Mouse (Mus musculus): ENCODE results near the gene Mrpl50. TPM values are rescaled to one million over a fixed set of nuclear protein-coding genes. Genes with fewer than 3 reads are reported as not detected.
"Not testable (repeated sequence)": the region's sequence is repeated elsewhere in the genome, so short reads cannot be mapped to it uniquely, and the experiment has no call there.

Mrpl50 gene
- polyA plus RNA-seq, 1 experiment from 2014 or later = 54.4 TPM

DNA sequence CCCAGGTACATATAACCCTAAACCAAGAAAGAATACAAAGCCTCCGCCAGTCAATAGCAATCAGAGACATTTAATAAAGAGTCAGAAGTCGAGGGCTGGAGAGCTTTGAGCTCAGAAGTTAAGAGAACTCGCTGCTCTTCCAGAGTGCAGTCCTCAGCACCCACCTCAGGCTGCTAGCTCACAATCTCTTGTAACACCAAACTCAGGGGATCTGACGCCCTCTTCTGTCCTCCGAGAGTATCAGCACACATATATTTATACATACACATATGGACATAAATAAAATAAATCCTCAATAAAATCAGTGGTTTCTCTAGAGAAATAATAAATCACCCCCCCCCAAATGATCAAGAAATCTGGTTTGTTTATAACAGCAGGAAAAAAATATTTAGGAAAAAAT, 1.4 kb downstream of the Mrpl50 start:
- H3K4me1 ChIP-seq (ENCODE audit: control insufficient read depth, low read depth, low read length) = peaks cover 12% of the 10 kb centered on the region
- H3K27ac ChIP-seq (ENCODE audit: low read length) = no peak overlapping the region
- H3K27me3 ChIP-seq (ENCODE audit: control insufficient read depth, insufficient read depth, low read depth, low read length) = no peaks in the 10 kb centered on the region
- H3K4me3 ChIP-seq (ENCODE audit: low read depth, low read length) = peak overlapping the region; percentile 25
- H3K9ac ChIP-seq (ENCODE audit: low read depth, low read length) = no peak overlapping the region
- peak overlapping the region; percentile 40 for H3K4me2 ChIP-seq (ENCODE audit: low read depth, low read length)
- ATAC-seq (ENCODE audit: low read depth) = no peak
- H3K36me3 ChIP-seq (ENCODE audit: control insufficient read depth, insufficient read depth) = peaks cover 13% of the 10 kb centered on the region
- WGBS (ENCODE audit: insufficient replicate concordance) = 67% methylated on average over 5 of the region's 5 CpGs
- H3K9me3 ChIP-seq (replicated peaks; ENCODE audit: control insufficient read depth, low read length) = no peaks in the 10 kb centered on the region

- WGBS (ENCODE audit: insufficient replicate concordance) = 91% methylated on average over 6 of the region's 6 CpGs
- Histone ChIP-seq H3K9ac (ENCODE audit: low read depth, low read length) (no peak overlapping the region), H3K9me3 (replicated peaks; ENCODE audit: control insufficient read depth, low read length) (no peaks in the 10 kb centered on the region), H3K36me3 (ENCODE audit: control insufficient read depth, insufficient read depth) (peaks cover 19% of the 10 kb centered on the region), H3K4me3 (ENCODE audit: low read depth, low read length) (no peak overlapping the region), H3K4me1 (ENCODE audit: control insufficient read depth, low read depth, low read length) (peaks cover 6% of the 10 kb centered on the region), H3K4me2 (ENCODE audit: low read depth, low read length) (no peak overlapping the region), H3K27ac (ENCODE audit: low read length) (no peak overlapping the region), H3K27me3 (ENCODE audit: control insufficient read depth, insufficient read depth, low read depth, low read length) (no peaks in the 10 kb centered on the region)
- no peak for ATAC-seq (ENCODE audit: low read depth)
These were observed 6.5 kb downstream of the Mrpl50 start for GRCm38 (mm10) chr4:49514441-49514840.

GRCm38 (mm10) chr4:49512636-49513035, 8.3 kb downstream of the Mrpl50 start:
- WGBS (ENCODE audit: insufficient replicate concordance) = 85% methylated on average over 4 of the region's 4 CpGs

GRCm38 (mm10) chr4:49510236-49510835, 10.6 kb downstream of the Mrpl50 start:
- 63% methylated on average over 1 of the region's 1 CpGs for WGBS (ENCODE audit: insufficient replicate concordance)
- not testable (repeated sequence) for H3K9ac ChIP-seq (ENCODE audit: low read depth, low read length); H3K4me3 ChIP-seq (ENCODE audit: low read depth, low read length); H3K4me1 ChIP-seq (ENCODE audit: control insufficient read depth, low read depth, low read length); H3K9me3 ChIP-seq (replicated peaks; ENCODE audit: control insufficient read depth, low read length); H3K27me3 ChIP-seq (ENCODE audit: control insufficient read depth, insufficient read depth, low read depth, low read length); H3K4me2 ChIP-seq (ENCODE audit: low read depth, low read length)
- H3K36me3 ChIP-seq (ENCODE audit: control insufficient read depth, insufficient read depth) = peaks cover 15% of the 10 kb centered on the region
- ATAC-seq (ENCODE audit: low read depth) = peak; percentile 77
- H3K27ac ChIP-seq (ENCODE audit: low read length) = peak overlapping the region; percentile 69

More at GRCm38 (mm10) chr4:49512636-49513035, 8.3 kb downstream of the Mrpl50 start:
- Histone ChIP-seq H3K27ac (ENCODE audit: low read length) (no peak overlapping the region), H3K4me3 (ENCODE audit: low read depth, low read length) (no peak overlapping the region), H3K4me2 (ENCODE audit: low read depth, low read length) (no peak overlapping the region), H3K27me3 (ENCODE audit: control insufficient read depth, insufficient read depth, low read depth, low read length) (no peaks in the 10 kb centered on the region), H3K4me1 (ENCODE audit: control insufficient read depth, low read depth, low read length) (no peaks in the 10 kb centered on the region; the same call in 1 of the 2 replicates), H3K9me3 (replicated peaks; ENCODE audit: control insufficient read depth, low read length) (no peaks in the 10 kb centered on the region), H3K9ac (ENCODE audit: low read depth, low read length) (no peak overlapping the region), H3K36me3 (ENCODE audit: control insufficient read depth, insufficient read depth) (peaks cover 15% of the 10 kb centered on the region)
- ATAC-seq (ENCODE audit: low read depth) = no peak

GRCm38 (mm10) chr4:49509183-49509582, 11.7 kb downstream of the Mrpl50 start:
- Histone ChIP-seq H3K27ac (ENCODE audit: low read length) (no peak overlapping the region), H3K4me1 (ENCODE audit: control insufficient read depth, low read depth, low read length) (0 out of 2 replicates have a peak, but pooled peaks cover 3% of the 10 kb centered on the region), H3K4me3 (ENCODE audit: low read depth, low read length) (no peak overlapping the region), H3K4me2 (ENCODE audit: low read depth, low read length) (no peak overlapping the region), H3K27me3 (ENCODE audit: control insufficient read depth, insufficient read depth, low read depth, low read length) (no peaks in the 10 kb centered on the region), H3K9ac (ENCODE audit: low read depth, low read length) (no peak overlapping the region), H3K9me3 (replicated peaks; ENCODE audit: control insufficient read depth, low read length) (no peaks in the 10 kb centered on the region), H3K36me3 (ENCODE audit: control insufficient read depth, insufficient read depth) (peaks cover 9% of the 10 kb centered on the region)
- peak; percentile 61 for ATAC-seq (ENCODE audit: low read depth)
- whole genome bisulfite sequencing (ENCODE audit: insufficient replicate concordance) = 62% methylated on average over 2 of the region's 2 CpGs

- no peak within 1 kb of the TSS for H3K9ac ChIP-seq (ENCODE audit: low read depth, low read length)
- peaks cover 3% of the 10 kb centered on the region; the same call in 1 of the 2 replicates for H3K4me1 ChIP-seq (ENCODE audit: control insufficient read depth, low read depth, low read length)
- WGBS (ENCODE audit: insufficient replicate concordance) = 44% methylated on average over 3 of the region's 3 CpGs
- H3K4me2 ChIP-seq (ENCODE audit: low read depth, low read length) = no peak within 1 kb of the TSS
- ATAC-seq (ENCODE audit: low read depth) = no peak
- no peaks in the 10 kb centered on the region for H3K9me3 ChIP-seq (replicated peaks; ENCODE audit: control insufficient read depth, low read length)
- H3K36me3 ChIP-seq (ENCODE audit: control insufficient read depth, insufficient read depth) = no peaks in the 10 kb centered on the region
- no peaks in the 10 kb centered on the region for H3K27me3 ChIP-seq (ENCODE audit: control insufficient read depth, insufficient read depth, low read depth, low read length)
- H3K4me3 ChIP-seq (ENCODE audit: low read depth, low read length) = no peak within 1 kb of the TSS
- peak within 1 kb of the TSS; percentile 28; the same call in 1 of the 2 replicates for H3K27ac ChIP-seq (ENCODE audit: low read length)
These were observed 14.5 kb downstream of the Mrpl50 start, which contains the start of gene Baat for GRCm38 (mm10) chr4:49506386-49506785. TSS of gene Baat (minus strand) at chr4:49506557.

DNA sequence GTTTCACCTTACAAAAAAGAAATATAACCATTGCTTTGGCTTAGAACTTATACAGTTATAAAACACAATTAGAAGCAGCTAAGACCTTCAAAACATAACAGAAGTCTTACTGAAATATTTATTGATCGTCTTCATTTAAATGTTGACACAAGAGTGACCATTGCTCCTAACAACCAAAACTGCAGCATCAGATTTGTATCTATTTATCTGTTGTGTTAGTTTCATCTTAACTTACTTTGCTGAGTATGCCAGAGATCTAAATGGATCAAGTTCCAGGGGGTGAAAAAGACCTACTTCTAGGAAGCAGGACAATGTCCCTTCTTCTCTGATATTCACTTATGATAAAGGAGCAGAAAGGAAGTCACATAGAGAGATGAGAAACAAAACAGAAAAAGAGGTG, 17.3 kb downstream of the Mrpl50 start:
- H3K36me3 ChIP-seq (ENCODE audit: control insufficient read depth, insufficient read depth) = no peaks in the 10 kb centered on the region
- WGBS (ENCODE audit: insufficient replicate concordance) = 47% methylated on average over 1 of the region's 1 CpGs
- ATAC-seq (ENCODE audit: low read depth) = no peak
- no peak overlapping the region for H3K9ac ChIP-seq (ENCODE audit: low read depth, low read length)
- H3K4me2 ChIP-seq (ENCODE audit: low read depth, low read length) = no peak overlapping the region
- no peak overlapping the region for H3K4me3 ChIP-seq (ENCODE audit: low read depth, low read length)
- H3K9me3 ChIP-seq (replicated peaks; ENCODE audit: control insufficient read depth, low read length) = no peaks in the 10 kb centered on the region
- peaks cover 3% of the 10 kb centered on the region; the same call in 1 of the 2 replicates for H3K4me1 ChIP-seq (ENCODE audit: control insufficient read depth, low read depth, low read length)
- no peaks in the 10 kb centered on the region for H3K27me3 ChIP-seq (ENCODE audit: control insufficient read depth, insufficient read depth, low read depth, low read length)
- H3K27ac ChIP-seq (ENCODE audit: low read length) = no peak overlapping the region

DNA sequence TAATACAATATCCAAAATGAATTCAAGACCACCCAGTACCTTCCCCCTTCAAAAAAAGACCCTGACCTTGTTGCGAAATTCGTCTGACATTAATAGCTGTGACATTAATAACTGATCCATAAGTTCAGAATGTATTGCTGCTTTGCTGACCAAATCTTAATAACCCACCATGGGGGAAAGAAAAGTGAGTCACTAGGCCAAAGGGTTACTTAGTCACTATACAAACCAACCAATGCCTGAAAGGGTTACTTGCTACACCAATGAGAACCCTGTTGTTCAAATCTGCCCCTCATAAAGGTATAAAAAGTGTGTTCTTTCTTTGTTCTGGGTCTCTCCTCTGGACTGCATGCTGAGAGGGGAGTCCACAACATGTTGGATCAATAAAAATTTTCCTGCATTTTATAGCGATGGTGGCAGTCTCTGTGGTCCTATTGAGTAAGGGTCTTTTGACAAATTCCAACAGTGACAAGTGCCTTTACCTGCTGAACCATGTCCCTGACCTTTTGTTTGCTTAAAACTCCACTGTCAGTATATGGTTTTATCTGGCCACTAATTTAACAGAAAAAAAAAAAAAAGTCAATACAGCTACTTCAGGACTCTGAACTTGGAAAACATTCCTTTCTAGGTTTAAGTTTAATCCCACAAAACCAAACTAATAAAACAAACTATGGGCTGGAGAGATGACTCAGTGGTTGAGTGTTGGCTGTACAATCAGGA, 34.8 kb downstream of the Mrpl50 start:
- peak; percentile 47 for ATAC-seq (ENCODE audit: low read depth)
- H3K4me1 ChIP-seq (ENCODE audit: control insufficient read depth, low read depth, low read length); H3K4me2 ChIP-seq (ENCODE audit: low read depth, low read length); H3K9me3 ChIP-seq (replicated peaks; ENCODE audit: control insufficient read depth, low read length); H3K36me3 ChIP-seq (ENCODE audit: control insufficient read depth, insufficient read depth); H3K27me3 ChIP-seq (ENCODE audit: control insufficient read depth, insufficient read depth, low read depth, low read length); H3K4me3 ChIP-seq (ENCODE audit: low read depth, low read length); H3K9ac ChIP-seq (ENCODE audit: low read depth, low read length): not testable (repeated sequence)
- peak overlapping the region; percentile 47; the same call in 1 of the 2 replicates for H3K27ac ChIP-seq (ENCODE audit: low read length)
- 58% methylated on average over 3 of the region's 3 CpGs for WGBS (ENCODE audit: insufficient replicate concordance)

DNA sequence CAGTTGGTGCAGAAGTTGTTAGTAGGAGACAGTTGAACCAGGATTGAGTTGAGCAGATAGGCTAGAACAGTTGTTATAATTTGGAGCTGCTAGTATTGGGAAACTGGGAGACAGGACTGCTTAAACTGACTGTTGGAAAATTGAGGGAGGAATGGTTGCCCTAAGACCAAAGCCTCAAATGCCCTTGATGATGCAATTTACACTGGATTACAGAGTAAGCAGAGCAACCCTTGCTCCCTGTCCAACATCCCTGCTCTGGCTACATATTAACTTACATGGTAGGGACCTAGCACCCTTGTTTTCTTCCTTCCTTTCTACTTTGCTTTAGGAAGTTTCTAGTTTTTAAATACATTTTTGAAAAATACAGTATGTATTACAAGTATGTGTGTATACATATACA, 35.5 kb downstream of the Mrpl50 start:
- H3K9ac ChIP-seq (ENCODE audit: low read depth, low read length) = no peak overlapping the region
- H3K4me2 ChIP-seq (ENCODE audit: low read depth, low read length) = no peak overlapping the region
- H3K9me3 ChIP-seq (replicated peaks; ENCODE audit: control insufficient read depth, low read length) = no peaks in the 10 kb centered on the region
- no peak overlapping the region for H3K4me3 ChIP-seq (ENCODE audit: low read depth, low read length)
- H3K4me1 ChIP-seq (ENCODE audit: control insufficient read depth, low read depth, low read length) = peaks cover 3% of the 10 kb centered on the region; the same call in 1 of the 2 replicates
- ATAC-seq (ENCODE audit: low read depth) = peak; percentile 87
- no peaks in the 10 kb centered on the region for H3K27me3 ChIP-seq (ENCODE audit: control insufficient read depth, insufficient read depth, low read depth, low read length)
- no peaks in the 10 kb centered on the region for H3K36me3 ChIP-seq (ENCODE audit: control insufficient read depth, insufficient read depth)
- H3K27ac ChIP-seq (ENCODE audit: low read length) = peak overlapping the region; percentile 77

Data from liver, embryonic 16.5 days (tissue).